Mouse (Mus musculus): ENCODE data around the gene 1700025G04Rik. TPM values are rescaled to one million over a fixed set of nuclear protein-coding genes. Genes with fewer than 3 reads are reported as not detected.

Gene 1700025G04Rik
- total RNA-seq, 4 experiments from 2014 or later = 49.0 to 83.7 (median 64.8) TPM

DNA sequence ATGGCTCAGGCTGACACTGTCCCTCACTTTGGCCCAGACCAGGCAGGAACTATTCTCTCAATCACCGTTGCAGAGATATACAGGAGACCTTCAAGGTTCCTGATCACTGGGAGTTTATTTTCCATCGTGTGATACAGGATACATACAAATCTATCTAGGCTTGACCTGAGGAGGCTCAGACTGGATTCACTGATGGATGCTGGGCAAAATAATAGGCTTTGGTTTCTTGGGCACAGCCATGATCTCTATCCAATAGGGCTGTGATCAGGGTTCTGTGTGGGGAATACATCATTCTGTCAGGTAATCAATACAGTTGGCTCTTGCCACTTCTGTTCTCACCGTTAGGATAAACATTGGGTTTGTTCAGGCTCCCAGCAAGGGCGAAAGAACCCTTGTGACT lies 194.5 kb downstream of the 1700025G04Rik start:
- no peak for DNase-seq

DNA sequence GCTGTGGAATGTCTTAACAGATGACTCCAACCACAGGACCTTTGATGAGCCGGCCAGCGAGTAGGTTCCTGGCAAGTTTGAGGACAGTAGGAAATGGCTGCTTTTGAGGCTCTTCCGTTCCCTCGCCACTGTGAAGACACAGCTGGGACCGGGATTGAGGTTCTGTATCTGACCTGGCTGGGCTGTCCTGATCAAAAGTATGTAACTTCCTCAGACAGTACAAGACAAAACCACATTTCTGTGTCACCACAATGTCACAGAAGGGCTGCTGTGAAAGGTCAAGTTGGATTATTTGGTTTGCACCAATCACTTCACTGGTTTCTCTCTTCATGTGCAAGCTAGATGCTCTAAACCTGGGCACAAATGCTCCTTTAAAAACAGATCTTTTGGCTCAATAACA lies 195.9 kb downstream of the 1700025G04Rik start:
- DNase-seq = no peak

DNA sequence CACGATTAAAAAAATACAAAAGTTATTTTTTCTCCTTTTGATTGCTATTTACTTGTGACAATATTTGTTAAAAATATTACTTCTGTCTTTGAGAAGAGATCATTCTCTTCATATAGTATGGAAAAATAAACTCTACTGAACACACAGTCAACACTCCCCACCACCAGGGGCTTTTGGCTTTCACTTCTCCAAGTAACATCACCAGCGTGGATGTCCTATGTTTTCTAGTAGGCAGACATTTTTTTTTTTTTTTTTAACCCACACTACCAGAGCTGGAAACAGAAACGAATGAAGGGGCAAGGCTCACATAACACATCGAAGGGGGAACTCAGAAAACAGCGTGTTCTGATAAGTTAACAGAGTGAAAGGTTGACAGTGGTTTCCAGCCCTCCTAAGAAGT lies 197.9 kb downstream of the 1700025G04Rik start:
- DNase-seq = no peak

DNA sequence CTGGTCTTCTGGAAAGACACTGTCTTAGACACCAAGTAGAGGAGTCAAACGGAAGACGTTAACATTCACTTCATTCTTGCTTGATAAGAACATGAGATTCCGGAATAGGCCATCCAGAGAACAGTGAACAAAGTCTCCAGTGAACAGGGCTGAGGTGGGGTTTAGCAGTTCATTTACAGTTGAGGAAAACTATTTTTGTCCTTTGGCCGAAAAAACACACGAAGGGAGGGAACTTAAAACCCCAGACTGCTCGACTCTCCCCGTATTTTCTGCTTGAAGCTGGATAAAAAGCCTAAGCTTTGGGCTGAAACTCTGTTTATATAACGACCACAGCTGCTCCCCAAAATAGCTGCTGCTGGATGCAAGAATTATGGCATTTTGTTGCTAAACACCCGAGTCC lies 198.7 kb downstream of the 1700025G04Rik start:
- DNase-seq = no peak

DNA sequence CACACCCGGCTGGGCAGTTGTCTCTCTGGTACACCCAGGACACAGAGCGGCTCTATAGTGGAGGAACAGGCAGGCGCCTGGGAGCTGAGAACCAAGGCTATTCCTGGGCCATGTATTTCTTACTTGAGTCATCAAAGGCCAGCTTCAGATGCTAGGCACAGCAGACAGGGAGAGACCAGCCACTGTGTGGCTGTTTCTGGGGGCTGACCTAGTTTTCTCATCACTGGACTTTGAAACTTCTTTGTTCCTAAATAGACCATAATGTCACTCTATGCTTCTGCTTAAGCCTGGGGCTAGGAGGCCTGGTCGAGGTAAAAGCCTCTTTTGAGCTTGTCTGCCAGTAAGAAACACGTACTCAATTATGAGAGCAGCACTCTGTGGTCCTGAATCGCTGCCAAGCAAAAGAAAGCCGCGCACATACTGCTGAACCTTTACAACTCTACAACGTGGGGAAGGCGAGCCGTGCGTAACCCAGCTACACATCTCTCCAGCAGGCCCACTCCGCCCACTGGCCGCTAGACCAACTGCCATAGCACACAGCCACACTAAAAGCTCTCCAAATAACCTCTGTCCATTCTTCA lies 199.8 kb downstream of the 1700025G04Rik start:
- peak; percentile 36 for DNase-seq

DNA sequence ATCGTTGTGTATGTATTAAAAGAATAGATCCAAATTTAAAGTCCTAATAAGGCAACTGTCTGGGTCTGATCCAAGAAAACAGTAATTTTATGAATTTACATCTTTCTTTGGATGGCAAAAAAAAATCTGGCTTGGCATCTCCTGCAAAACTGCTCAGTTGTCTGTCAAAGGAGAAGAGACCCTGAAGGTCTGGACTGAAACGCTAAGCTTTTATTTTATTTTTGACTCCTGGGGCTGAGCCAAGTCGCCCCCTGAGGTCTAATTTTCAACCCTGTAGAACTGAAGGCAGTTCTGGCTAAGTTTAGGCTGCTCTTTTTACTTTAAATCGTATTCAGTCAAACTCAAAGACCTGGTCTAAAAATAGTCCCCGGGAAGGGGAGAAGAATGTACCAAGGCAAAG lies 202.3 kb downstream of the 1700025G04Rik start:
- no peak for DNase-seq

DNA sequence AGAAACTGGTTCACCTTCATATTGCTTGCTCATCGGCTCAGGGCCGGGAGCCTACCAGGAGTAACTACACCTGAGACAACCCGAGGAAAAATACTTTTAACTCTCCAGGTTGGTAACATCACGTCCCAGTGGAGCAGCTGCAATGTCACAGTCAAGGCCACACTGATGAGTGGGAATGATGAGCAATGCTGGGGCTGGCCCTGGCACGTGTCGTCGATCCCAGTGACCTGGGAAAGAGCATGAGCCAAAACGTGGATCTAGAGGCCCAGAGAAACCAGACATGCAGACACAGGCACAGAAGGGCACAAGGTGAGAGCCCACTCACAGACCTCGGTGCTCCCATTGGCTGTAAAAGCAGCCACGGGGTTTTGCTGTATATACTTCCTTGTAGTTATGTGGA lies 202.8 kb downstream of the 1700025G04Rik start:
- DNase-seq = peak; percentile 80

DNA sequence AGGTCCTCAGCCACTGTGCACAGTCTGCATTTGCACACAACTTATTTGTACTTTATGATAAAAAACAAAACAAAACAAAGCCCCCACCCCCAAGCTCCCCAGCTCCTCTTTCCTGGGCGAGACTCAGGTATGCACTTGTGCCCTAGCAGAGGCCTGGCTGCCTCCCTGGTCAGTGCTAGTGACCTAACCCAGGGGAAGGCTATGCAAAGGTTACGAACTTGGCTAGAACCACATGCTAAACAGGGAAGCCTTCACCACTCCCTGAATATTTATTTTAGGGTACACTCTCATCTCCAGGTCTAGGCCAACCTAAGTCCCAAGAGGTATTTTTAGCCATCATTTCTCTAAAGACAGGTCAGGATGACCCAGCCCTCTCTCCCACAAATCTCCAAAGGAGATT lies 203.8 kb downstream of the 1700025G04Rik start:
- DNase-seq = no peak

DNA sequence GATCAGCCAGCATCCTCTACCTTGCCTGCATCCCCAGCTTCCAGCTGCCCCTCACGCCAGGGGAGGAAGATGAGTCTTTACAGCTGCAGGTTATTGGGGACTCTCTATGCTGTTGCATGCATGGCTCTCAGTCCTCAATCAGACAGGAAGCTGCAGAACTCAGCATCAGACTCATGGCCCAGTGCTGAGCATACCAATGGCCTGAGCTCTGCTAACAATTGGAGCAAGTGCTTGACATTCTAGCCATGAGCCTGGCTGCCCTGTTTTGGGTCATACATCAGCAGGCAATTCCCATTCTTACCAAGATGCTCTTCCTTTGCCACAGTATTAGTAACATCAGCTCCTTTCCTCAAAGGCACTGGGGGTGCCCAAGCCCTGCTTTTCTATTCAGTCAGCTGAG lies 208.7 kb downstream of the 1700025G04Rik start:
- no peak for DNase-seq

DNA sequence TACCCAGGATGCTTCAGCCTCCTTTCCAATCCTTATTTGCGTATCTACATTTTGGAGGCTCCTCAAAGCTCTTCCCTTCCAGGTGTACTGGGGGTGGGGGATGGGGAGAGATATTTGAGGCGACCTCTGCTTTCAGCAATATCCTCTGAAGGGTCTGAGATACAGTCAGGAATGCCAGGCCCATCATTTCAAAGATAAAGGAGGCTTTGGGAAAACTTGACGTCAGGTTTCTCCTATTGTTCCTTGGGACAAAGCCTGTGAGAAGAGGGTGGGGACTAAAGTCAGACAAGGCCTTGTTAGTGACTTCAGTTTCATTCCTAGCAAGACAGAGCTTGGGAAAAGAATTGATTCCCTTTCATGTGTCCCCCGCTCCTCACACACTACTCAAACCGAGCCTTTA lies 209.2 kb downstream of the 1700025G04Rik start:
- DNase-seq = no peak

DNA sequence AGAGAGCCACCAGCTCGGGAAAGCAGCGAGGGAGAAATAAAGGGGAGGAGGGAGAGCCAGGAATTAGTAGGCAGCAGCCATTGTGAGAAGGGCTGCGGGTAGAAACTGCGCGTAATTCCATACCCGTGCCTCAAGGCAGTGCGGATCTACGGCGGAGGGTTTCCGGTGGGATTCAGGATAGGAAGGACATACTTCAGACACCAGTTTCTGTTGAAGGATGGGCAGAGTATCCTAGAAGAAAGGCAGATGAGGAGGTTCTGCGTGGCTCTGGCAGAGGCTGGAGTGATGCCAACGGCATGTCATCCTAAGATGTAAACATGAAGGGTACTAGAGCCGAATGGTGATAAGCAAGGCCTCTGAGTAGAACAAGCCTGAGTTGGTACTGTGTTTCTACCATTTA lies 210.0 kb downstream of the 1700025G04Rik start:
- DNase-seq = no peak

DNA sequence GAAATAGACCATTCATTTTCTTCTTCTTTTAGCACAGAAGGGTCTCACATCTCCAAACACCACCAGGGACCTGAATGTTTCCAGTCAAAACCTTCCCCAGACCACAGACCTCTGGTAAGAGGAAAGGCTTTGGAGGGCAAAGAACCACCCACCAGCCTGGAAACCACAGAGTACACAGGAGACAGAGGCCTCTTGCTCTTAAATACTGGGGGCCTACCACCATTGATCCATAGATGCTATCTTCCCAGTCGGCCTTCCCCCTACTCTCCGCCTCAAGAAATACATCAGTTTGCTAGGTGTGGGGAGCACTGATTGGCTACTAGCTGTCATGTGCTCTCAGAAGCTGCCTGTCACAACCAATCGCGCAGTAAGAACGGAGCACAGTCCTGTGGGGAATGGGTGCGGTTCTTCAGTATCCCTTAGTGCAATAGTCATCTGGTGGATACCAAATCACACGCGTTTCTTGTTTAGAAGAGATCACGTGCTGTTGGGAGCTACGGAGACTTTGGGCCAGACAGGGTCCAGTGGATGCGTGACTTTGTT lies 210.5 kb downstream of the 1700025G04Rik start:
- no peak for DNase-seq

DNA sequence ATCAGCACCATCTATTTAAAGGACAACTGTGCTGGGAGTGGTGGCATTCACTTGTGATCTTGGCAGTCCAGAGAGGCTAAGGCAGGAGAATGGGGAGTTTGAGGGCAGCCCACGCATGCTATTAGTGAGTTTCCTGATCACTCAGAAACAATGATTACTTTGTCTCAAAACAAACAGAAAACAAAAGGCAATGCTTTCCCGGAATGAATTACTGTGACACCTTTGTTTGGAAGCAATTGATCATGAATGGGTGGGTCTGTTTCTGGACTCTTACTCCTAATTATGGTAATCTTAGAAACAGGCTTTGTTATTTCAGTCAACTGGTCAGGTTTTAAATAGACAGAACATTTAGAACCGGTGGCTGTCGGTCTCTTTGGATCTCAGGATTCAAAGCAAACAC lies 211.5 kb downstream of the 1700025G04Rik start:
- DNase-seq = no peak

DNA sequence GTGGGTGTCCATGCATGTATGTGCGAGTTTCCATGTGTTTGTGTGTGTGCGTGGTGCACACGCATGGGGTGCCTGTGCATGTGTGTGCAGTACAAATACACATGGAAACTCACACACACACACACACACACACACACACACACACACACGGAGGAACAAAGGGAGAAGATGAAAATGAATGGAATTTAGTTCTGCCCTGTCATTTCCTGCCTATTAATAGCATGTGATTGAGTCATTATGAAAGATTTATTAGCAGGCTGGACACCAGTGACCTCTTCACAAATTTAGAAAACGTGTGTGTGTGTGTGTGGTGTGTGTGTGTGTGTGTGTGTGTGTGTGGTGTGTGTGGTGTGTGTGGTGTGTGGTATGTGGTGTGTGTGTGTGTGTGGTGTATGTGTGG lies 217.0 kb downstream of the 1700025G04Rik start:
- DNase-seq = no peak

DNA sequence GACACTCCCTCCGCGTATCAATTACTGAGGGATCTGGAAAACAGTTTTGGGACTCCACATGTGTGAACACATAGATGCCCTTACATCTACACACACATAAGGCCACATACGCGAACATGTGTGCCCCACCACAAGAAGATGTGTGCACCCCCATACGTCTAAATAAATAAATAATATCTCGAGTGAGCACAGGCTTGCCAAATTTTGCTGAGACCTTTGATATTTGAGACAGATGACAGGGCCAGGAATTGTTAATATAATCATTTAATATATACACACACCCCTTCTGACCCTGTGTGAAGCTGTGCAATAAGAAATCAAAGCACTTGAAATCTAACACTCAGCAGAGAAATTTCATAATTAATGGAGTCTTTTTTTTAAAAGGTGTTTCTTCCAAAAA lies 225.6 kb downstream of the 1700025G04Rik start:
- no peak for DNase-seq

DNA sequence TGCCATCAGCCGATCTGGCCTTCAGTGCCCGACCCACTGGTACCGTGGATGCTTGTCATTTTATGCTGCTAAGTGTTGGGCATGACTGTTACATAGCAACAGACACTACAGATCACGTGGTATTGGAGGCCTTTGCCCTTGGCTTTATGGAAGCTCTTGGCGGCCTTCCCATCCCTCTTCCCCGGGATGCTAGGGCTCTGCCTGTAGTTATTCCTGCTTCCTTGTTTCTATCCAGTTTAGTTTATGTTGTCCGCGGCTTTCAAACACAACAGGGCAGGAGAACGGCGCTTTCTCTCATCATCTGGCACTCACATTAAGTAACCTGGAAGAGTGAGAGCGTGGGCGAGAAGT lies 226.2 kb downstream of the 1700025G04Rik start:
- DNase-seq = peak; percentile 45

DNA sequence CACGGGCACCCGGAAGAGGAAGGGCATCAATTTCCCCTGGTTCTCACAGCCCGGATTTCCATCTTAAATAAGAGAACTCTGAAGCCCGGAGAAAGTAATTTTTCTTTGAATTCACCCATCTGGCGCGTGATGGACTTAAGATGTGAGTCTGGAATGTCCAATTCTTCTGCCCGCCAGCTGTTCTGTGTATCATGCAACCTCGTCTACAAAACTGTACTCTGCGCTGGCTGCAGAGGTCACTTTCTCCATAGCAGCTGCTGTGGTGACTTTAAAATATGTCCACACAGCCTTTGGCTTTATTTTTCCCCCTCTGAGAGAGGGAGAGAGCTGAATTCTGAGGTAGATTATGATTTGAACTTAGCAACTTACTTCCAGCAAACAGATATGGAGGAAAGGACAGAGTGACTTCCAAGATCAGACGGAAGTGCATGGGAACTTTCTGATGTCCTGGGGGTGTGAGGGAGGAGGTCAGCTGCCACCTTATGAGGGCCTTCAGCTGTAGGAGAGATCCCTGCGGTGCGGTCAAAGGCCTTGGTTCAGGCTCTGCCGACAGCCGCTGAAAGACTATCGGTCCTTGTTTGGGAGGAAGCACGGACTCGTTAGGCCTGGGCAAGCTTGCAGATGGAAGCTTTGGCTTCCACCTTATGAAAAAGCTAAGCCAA lies 226.7 kb downstream of the 1700025G04Rik start:
- DNase-seq = no peak

DNA sequence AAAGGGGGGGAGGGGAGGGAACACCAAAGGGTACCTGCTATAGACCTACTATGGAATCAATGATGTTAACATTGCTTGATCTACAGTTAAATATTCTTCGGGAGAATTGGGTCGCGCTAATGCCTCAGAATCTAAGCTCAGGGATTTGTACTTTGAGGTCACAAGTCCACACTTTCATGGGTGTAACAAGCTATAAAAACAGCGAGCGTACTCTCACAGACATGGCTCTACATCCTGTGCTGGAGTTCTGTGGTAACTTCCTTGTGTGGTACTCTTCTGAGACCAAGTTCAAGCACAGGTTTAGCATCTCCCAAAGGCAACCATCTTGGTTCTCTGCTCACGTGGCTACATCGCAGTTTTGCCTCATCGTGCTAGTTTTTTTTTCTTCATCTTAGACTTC lies 227.8 kb downstream of the 1700025G04Rik start:
- DNase-seq = no peak

DNA sequence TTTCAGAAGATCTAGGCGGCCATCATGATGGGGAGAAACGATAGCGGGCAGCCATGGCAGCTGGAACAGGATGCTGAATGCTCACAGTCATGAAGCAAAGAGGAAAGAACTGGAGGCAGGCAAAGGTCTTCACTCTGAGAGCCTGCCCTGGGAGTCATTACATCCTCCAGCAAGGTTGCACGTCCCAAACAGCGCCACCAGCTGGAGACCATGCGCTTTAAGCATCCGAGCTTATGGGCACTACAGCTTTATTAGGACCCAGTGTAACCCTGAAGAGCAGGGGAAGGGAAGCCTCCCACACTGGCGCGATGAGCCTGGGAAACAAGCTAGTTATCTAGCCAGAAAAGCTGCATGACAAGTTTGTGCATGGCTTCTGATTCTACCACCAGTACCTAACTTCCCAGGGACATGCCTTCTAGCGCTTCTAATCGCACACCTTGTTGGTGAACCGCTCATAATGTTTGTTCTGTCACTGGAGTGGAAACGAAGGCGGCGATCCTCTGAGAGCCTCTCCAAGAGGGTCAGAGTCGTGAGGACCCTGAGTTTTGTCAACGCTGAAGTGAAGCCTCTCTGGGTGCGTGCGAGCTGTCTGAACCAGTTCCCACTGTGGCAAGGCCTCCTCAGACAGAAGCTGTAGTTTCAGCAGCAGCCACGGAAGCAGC lies 228.5 kb downstream of the 1700025G04Rik start:
- no peak for DNase-seq

DNA sequence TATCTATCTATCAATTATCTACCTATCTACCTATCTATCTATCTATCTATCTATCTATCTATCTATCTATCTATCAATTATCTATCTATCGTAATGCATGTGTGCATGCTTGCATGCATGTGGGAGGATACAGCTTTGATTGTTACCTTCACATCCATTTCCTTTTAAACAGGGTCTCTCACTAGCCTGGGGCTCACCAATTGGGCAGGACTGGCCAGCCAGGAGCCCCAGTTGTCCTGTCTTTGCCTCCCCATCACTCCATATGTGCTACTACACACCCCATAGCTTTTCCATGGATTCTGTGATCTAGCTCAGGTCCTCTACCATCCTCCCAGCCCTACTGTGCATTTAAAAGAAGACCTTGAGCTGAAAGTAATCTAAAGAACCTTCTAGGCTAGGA lies 231.5 kb downstream of the 1700025G04Rik start:
- DNase-seq = no peak

DNA sequence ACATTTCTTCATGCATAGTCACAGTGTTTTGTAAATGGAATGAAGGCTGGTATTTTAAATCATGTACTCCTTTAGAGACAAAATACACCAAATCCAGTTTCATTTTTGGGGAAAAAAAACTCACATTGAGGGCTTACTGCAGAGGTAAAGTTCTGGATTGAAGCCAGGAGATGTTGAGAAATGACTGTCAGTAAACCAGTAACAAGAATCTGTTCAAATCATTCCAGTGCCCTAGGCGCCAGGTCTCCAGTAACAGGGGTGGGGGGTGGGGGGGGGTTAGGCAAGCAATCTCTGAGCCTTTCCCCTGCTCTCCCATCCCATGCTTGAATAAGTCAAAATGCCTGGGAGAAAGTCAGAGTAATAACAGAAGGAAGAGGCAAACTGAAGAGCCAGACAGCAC lies 234.4 kb downstream of the 1700025G04Rik start:
- no peak for DNase-seq

DNA sequence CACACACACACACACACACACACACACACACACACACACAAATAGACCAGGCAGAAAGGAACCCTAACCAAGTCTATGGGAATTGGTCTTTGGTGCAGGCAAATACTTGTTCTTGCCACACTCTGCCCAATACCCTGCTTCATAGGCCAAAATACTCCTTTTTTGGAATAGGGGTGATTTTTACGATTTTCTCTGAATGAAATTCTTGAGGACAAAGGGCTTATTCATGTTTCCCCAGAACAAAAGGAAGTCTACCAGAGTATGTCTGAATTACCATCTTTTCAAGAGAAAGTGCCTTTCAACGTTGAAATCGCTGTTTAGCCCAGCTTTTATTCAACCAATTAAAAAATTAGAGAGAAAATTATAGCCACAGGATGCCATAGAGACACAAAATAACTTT lies 237.9 kb downstream of the 1700025G04Rik start:
- no peak for DNase-seq

DNA sequence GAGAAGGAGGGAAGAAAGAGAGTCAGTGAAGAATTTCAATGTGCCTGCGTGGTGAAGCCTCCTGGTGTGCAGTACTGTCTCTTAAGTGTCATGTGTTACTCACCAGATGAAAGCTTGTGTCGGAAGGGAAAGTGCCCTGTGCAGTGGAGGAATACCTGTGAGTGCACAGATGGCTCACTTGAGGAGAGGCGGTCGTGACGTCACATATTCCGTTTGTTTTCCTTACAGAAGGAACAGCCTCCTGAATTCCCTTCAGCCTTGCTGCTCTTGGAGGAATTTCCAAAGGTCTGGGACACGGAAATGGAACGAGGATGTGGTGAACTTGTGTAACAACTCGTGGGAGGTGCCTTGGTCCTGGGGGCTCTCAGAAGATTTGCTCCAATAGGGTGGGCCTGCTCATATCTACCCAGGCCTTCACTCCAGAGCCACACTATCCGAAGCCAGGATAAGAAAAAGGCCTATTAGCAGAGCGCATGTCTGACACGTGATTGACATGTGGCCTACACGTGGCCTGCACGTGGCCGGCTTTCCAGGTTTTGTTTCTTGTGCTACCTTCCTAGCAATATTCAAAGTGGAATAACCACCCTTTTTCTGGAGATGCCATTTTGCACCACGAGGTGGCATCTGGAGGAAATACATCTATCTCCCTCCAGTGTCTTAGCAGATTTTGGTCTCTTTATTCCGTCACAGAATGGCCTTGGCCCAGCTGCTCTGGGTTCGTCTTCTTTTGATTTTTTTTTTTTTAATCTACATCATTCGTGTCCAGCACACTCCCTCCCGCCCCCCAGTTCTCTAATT lies 238.7 kb downstream of the 1700025G04Rik start:
- DNase-seq = peak; percentile 12

Data from adrenal gland, adult 8-10 months (tissue).